Mouse (Mus musculus): ENCODE measurements around the gene Mbnl1.

The Mbnl1 gene

DNA sequence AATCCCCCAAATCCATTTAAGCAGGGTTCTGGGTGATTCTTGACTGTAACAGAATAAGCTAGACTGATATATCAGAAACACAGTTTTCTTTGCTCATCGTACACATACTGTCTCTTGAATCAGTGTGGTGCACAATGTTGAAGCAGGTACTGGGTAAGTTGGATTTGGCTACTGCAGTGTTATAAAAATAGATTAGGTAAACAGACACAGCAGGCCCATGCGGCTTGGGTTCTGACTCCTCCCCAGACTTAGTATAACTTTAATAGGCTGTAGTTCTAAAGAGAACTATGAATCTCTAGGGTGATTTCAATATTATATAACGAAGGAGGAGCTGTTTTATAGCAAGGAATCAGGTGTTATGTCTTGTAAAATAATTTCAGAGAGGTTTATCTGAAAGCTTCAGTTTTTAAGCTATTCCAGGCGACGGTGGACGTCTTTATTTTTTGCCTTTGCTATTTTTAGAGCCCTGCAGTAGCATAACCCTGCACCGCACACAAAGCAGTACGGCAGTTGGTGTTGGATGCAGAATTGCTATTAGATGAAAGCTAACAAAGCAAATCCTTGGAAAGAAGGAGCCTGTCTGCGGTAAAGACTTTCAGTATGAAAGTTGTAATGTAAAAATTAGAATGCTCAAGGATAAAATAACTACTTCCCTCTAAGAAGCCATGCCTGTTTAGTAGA, 103.9 kb downstream of the Mbnl1 start:
- H3K36me3 ChIP-seq (ENCODE audit: control insufficient read depth, insufficient read depth, low read length, poor library complexity, severe bottlenecking): no peaks in the 10 kb centered on the region
- no peaks in the 10 kb centered on the region for H3K27me3 ChIP-seq (ENCODE audit: control insufficient read depth, insufficient read depth, low read length, poor library complexity, severe bottlenecking)
- DNase-seq (ENCODE audit: low read depth, low spot score): no peak

- Histone ChIP-seq H3K27me3 (ENCODE audit: control insufficient read depth, insufficient read depth, low read length, poor library complexity, severe bottlenecking) (no peaks in the 10 kb centered on the region), H3K36me3 (ENCODE audit: control insufficient read depth, insufficient read depth, low read length, poor library complexity, severe bottlenecking) (no peaks in the 10 kb centered on the region)
- no peak for DNase-seq (ENCODE audit: low read depth, low spot score)
Observed at GRCm38 (mm10) chr3:60579880-60580279, 107.2 kb downstream of the Mbnl1 start.

- Histone ChIP-seq H3K27me3 (ENCODE audit: control insufficient read depth, insufficient read depth, low read length, poor library complexity, severe bottlenecking) (no peaks in the 10 kb centered on the region), H3K36me3 (ENCODE audit: control insufficient read depth, insufficient read depth, low read length, poor library complexity, severe bottlenecking) (no peaks in the 10 kb centered on the region)
- DNase-seq (ENCODE audit: low read depth, low spot score): no peak
Observed at GRCm38 (mm10) chr3:60580699-60581098, 108.1 kb downstream of the Mbnl1 start.

GRCm38 (mm10) chr3:60582154-60582553, 109.5 kb downstream of the Mbnl1 start:
- DNase-seq (ENCODE audit: low read depth, low spot score): no peak
- Histone ChIP-seq H3K36me3 (ENCODE audit: control insufficient read depth, insufficient read depth, low read length, poor library complexity, severe bottlenecking) (no peaks in the 10 kb centered on the region), H3K27me3 (ENCODE audit: control insufficient read depth, insufficient read depth, low read length, poor library complexity, severe bottlenecking) (no peaks in the 10 kb centered on the region)

DNA sequence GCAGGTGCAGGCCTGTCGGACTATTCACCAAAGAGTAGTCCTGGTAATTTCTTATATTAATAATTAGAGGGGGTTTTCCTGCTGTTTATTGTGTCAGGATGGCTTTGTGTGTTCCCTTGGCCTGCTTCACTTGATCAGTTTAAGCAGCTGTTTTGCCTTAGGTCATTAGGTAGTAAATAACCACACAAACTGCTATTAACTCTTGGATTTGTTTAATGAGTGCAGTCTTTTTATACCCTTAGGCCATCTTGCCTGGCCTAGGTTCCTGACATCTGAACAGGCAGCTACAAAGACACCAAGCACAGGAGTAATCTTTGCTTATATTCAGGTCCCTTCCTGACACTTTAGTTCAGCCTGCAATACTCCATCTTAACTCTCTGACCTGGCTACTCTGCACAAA, 110.0 kb downstream of the Mbnl1 start:
- no peaks in the 10 kb centered on the region for H3K36me3 ChIP-seq (ENCODE audit: control insufficient read depth, insufficient read depth, low read length, poor library complexity, severe bottlenecking)
- DNase-seq (ENCODE audit: low read depth, low spot score): no peak
- no peaks in the 10 kb centered on the region for H3K27me3 ChIP-seq (ENCODE audit: control insufficient read depth, insufficient read depth, low read length, poor library complexity, severe bottlenecking)

DNA sequence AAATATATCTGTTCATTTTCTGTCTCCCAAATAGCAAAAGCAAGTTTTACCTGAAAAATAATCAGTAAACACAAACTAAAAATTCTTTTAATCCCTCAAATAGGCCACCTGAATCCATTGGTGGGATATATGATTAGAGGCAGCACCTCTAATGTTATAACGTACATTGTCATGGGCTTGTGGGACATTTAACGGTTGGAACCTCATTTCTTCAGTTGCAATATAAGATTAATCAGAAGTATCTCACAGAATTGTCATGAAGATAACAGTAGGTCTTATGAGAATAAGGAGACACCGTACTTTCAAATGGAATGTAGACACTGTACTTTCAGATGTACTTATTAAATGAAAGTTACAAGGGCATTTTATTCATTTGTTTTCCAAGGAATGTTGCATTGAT, 112.1 kb downstream of the Mbnl1 start:
- Histone ChIP-seq H3K27me3 (ENCODE audit: control insufficient read depth, insufficient read depth, low read length, poor library complexity, severe bottlenecking) (no peaks in the 10 kb centered on the region), H3K36me3 (ENCODE audit: control insufficient read depth, insufficient read depth, low read length, poor library complexity, severe bottlenecking) (no peaks in the 10 kb centered on the region)
- no peak for DNase-seq (ENCODE audit: low read depth, low spot score)

DNA sequence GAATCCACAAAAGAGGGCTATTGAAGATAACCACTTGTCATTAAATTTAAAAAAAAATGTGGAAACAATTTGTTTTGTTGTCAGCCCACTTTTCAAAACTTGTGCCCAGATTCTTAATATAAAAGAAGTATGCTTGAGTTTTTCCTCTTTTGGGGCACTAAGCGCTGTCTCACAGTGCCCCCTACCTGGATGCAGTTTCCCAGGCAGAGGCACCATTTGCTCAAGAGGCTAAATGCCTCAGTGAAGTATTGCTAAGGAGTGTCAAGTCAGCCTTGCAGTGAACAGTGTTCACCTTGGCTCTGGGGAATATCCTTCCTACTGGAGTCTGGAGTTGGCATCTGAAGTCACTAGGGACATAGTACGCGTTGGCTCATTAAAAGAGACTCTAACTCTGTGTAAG, 113.4 kb downstream of the Mbnl1 start:
- no peaks in the 10 kb centered on the region for H3K36me3 ChIP-seq (ENCODE audit: control insufficient read depth, insufficient read depth, low read length, poor library complexity, severe bottlenecking)
- DNase-seq (ENCODE audit: low read depth, low spot score): peak; percentile 27
- no peaks in the 10 kb centered on the region for H3K27me3 ChIP-seq (ENCODE audit: control insufficient read depth, insufficient read depth, low read length, poor library complexity, severe bottlenecking)

DNA sequence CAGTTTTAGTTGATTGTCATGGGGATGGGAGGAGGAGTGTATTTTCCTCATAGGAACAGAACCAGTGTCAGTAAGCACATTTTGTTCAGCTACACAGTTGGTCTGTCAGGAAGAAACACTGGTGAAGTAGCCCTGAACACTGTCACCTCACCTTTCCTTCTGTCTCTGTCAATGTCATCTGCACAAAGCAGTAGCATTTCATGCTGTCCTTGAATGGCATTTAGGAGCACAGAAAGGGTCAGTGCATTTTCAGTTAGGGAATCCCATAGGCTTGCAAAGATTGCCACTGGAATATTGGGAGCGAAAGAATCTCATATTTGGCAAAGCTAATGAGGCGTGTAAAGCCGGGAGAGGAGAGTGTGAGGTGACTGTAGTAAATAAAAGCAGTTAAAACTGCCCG, 114.5 kb downstream of the Mbnl1 start:
- no peaks in the 10 kb centered on the region for H3K27me3 ChIP-seq (ENCODE audit: control insufficient read depth, insufficient read depth, low read length, poor library complexity, severe bottlenecking)
- no peak for DNase-seq (ENCODE audit: low read depth, low spot score)
- no peaks in the 10 kb centered on the region for H3K36me3 ChIP-seq (ENCODE audit: control insufficient read depth, insufficient read depth, low read length, poor library complexity, severe bottlenecking)

DNA sequence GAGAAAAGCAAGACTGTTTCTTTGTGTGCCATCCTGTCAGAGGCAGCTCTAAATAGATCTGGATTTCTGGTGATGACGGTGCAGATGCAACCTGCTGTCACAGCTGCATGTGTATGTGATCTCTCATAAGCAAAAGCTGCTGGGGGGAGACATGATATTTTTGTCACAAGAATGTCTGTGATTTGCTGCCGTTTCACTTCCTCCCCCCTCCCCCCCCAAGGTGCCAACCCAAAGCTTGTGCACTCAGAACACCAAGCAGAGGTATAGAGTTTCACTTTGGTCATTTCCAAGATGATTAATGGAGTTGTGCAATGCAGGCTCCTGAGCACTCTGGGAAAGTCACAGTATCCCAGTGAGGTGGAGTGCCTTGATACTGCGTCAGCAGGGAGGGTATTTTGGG, 116.7 kb downstream of the Mbnl1 start:
- Histone ChIP-seq H3K36me3 (ENCODE audit: control insufficient read depth, insufficient read depth, low read length, poor library complexity, severe bottlenecking) (no peaks in the 10 kb centered on the region), H3K27me3 (ENCODE audit: control insufficient read depth, insufficient read depth, low read length, poor library complexity, severe bottlenecking) (no peaks in the 10 kb centered on the region)
- peak; percentile 64 for DNase-seq (ENCODE audit: low read depth, low spot score)

- Histone ChIP-seq H3K36me3 (ENCODE audit: control insufficient read depth, insufficient read depth, low read length, poor library complexity, severe bottlenecking) (peaks cover 6% of the 10 kb centered on the region), H3K27me3 (ENCODE audit: control insufficient read depth, insufficient read depth, low read length, poor library complexity, severe bottlenecking) (no peaks in the 10 kb centered on the region)
- peak; percentile 35 for DNase-seq (ENCODE audit: low read depth, low spot score)
Observed at GRCm38 (mm10) chr3:60595606-60596005, 123.0 kb downstream of the Mbnl1 start.

GRCm38 (mm10) chr3:60596985-60597384, 124.4 kb downstream of the Mbnl1 start:
- DNase-seq (ENCODE audit: low read depth, low spot score): no peak
- Histone ChIP-seq H3K36me3 (ENCODE audit: control insufficient read depth, insufficient read depth, low read length, poor library complexity, severe bottlenecking) (peaks cover 6% of the 10 kb centered on the region), H3K27me3 (ENCODE audit: control insufficient read depth, insufficient read depth, low read length, poor library complexity, severe bottlenecking) (no peaks in the 10 kb centered on the region)

- DNase-seq (ENCODE audit: low read depth, low spot score): peak; percentile 78
- H3K27me3 ChIP-seq (ENCODE audit: control insufficient read depth, insufficient read depth, low read length, poor library complexity, severe bottlenecking): no peaks in the 10 kb centered on the region
Observed at GRCm38 (mm10) chr3:60601686-60602085, 129.1 kb downstream of the Mbnl1 start.

DNA sequence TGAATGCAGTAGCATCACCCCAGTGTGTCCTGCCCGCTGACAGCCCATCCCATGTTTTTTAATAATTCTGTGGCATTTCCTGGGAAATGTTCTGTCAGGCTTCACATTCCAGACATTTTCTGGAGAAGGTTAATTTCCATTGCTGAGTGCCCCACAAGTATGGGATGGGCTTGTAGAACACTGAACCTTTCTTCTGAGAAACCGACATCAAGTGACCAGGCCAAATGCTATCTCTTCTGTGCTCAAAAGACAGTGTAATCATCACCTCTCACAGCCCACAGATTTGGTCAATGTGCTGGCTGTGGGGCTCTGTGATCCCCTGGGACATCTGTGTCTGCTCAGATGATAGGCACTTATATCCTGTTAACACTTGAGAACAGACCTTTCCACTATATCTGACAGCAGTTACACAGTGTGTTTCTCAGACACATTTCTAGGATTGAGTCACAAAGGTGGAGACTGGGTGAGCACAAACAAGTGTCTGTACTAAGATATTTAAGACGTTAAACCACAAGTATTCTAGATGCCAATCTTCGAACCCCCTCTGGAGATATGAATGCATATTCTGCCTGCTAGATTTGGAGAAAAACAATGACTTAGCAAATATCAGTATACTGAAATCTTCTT, 130.4 kb downstream of the Mbnl1 start:
- peak; percentile 25 for DNase-seq (ENCODE audit: low read depth, low spot score)
- peaks cover 8% of the 10 kb centered on the region for H3K36me3 ChIP-seq (ENCODE audit: control insufficient read depth, insufficient read depth, low read length, poor library complexity, severe bottlenecking)
- no peaks in the 10 kb centered on the region for H3K27me3 ChIP-seq (ENCODE audit: control insufficient read depth, insufficient read depth, low read length, poor library complexity, severe bottlenecking)

More at GRCm38 (mm10) chr3:60601686-60602085, 129.1 kb downstream of the Mbnl1 start:
- peaks cover 15% of the 10 kb centered on the region for H3K36me3 ChIP-seq (ENCODE audit: control insufficient read depth, insufficient read depth, low read length, poor library complexity, severe bottlenecking)

GRCm38 (mm10) chr3:60603637-60604036, 131.0 kb downstream of the Mbnl1 start:
- no peak for DNase-seq (ENCODE audit: low read depth, low spot score)
- peaks cover 8% of the 10 kb centered on the region for H3K36me3 ChIP-seq (ENCODE audit: control insufficient read depth, insufficient read depth, low read length, poor library complexity, severe bottlenecking)
- H3K27me3 ChIP-seq (ENCODE audit: control insufficient read depth, insufficient read depth, low read length, poor library complexity, severe bottlenecking): no peaks in the 10 kb centered on the region

DNA sequence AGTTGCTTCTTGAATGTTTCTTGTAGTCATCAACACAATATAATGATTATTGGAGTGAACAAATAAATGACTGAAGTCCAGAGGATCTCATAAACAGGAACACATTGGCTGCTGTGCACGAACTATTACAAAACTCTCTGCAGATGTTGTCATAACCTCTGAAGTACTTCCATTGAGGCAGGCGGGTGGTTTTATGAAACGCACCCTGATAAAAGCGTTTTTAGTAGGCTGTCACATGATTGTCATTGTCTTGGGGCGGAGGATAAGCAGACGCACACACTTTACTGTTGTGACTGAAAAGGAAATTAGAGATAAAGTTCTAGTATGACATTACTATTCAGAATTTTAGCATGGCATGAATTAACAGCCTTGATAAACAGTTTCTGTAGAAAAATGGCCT, 131.6 kb downstream of the Mbnl1 start:
- Histone ChIP-seq H3K36me3 (ENCODE audit: control insufficient read depth, insufficient read depth, low read length, poor library complexity, severe bottlenecking) (peaks cover 8% of the 10 kb centered on the region), H3K27me3 (ENCODE audit: control insufficient read depth, insufficient read depth, low read length, poor library complexity, severe bottlenecking) (no peaks in the 10 kb centered on the region)
- DNase-seq (ENCODE audit: low read depth, low spot score): no peak
